Mouse (Mus musculus) heart, postnatal 0 days (tissue): ENCODE measurements at regions not wholly inside any gene's neighbourhood (a gene's known extent, or its start where the extent isn't known, plus 50 kb on each side); places are given as distances from the start of the nearest gene placed in this dataset.
A peak's percentile ranks its signal among the peaks of the same experiment; 100 is the strongest.

Experiments
- ATAC-seq: fragments of 200-750 bp; cut with Nextera tagmentation; 2 replicates; pipeline ENCODE4 v1.8.0; 2017; ENCODE audit warnings: low read depth, moderate number of reproducible peaks, moderate library complexity; ENCODE audit not compliant: insufficient read depth
- DNase-seq: peaks from one replicate; pipeline ENCODE4 v3.0.0-alpha.2; 2016; ENCODE audit warnings: low spot score
- H3K27ac ChIP-seq: fragments of 300-500 bp; sonication (generic); 2 replicates; pipeline ENCODE4 v1.5.1; 2014; ENCODE audit warnings: low read depth, mild to moderate bottlenecking
- H3K27me3 ChIP-seq: fragments of 300-500 bp; sonication (generic); 2 replicates; pipeline ENCODE4 v1.6.1; 2014; ENCODE audit warnings: low read length, mixed read lengths; ENCODE audit not compliant: control insufficient read depth, insufficient read depth
- H3K36me3 ChIP-seq: fragments of 300-500 bp; sonication (generic); replicated peaks from 2 replicates; pipeline ENCODE4 v1.6.1; 2014; ENCODE audit warnings: low read length, mixed read lengths; ENCODE audit not compliant: control insufficient read depth, insufficient read depth
- H3K4me1 ChIP-seq: fragments of 300-500 bp; sonication (generic); 2 replicates; pipeline ENCODE4 v1.6.1; 2014; ENCODE audit warnings: antibody characterized with exemption; ENCODE audit not compliant: control insufficient read depth, insufficient read depth
- H3K4me2 ChIP-seq: fragments of 300-500 bp; sonication (generic); 2 replicates; pipeline ENCODE4 v1.6.1; 2014; ENCODE audit warnings: low read depth, mild to moderate bottlenecking, low read length, moderate library complexity
- H3K4me3 ChIP-seq: fragments of 300-500 bp; sonication (generic); 2 replicates; pipeline ENCODE4 v1.5.1; 2014; ENCODE audit warnings: low read depth, low read length
- H3K9ac ChIP-seq: fragments of 300-500 bp; sonication (generic); replicated peaks from 2 replicates; pipeline ENCODE4 v1.6.1; 2014; ENCODE audit warnings: low read depth, low read length, mixed read lengths
- H3K9me3 ChIP-seq: fragments of 300-500 bp; sonication (generic); replicated peaks from 2 replicates; pipeline ENCODE4 v1.6.1; 2016; ENCODE audit warnings: low read length; ENCODE audit not compliant: control insufficient read depth
- CTCF ChIP-seq: IDR thresholded peaks from 2 replicates; pipeline ENCODE4 v1.5.1; 2016; ENCODE audit warnings: antibody characterized with exemption, control low read depth, low read depth
- EP300 ChIP-seq: IDR thresholded peaks from 2 replicates; pipeline ENCODE4 v1.6.1; 2016; ENCODE audit warnings: antibody characterized with exemption, low read depth
- WGBS: fragments of 180-500 bp; shearing (Covaris S2); extraction: QIAGEN DNeasy Blood & Tissue Kit; methylation state at CpG from one replicate; pipeline ENCODE4 v1.1.7; 2014; 5-methylcytosine and 5-hydroxymethylcytosine counted together

GRCm38 (mm10) chr4:148738601-148739530, 65.4 kb upstream of the Casz1 start:
- Histone ChIP-seq H3K9me3 (no peaks in the 10 kb centered on the region), H3K36me3 (no peaks in the 10 kb centered on the region), H3K27ac (no peak overlapping the region), H3K4me2 (no peak overlapping the region), H3K9ac (no peak overlapping the region), H3K4me3 (no peak overlapping the region), H3K27me3 (peaks cover 9% of the 10 kb centered on the region; the same call in 1 of the 2 replicates), H3K4me1 (peaks cover 4% of the 10 kb centered on the region; the same call in 1 of the 2 replicates)
- WGBS: 38% methylated on average over 13 of the region's 13 CpGs
- no peak for DNase-seq
- no peak for TF ChIP-seq EP300
- TF ChIP-seq CTCF: no peak
- ATAC-seq: no peak

- no peaks in the 10 kb centered on the region for H3K27me3 ChIP-seq
- H3K9ac ChIP-seq: peak overlapping the region; percentile 32; the same call in 1 of the 2 replicates
- H3K27ac ChIP-seq: no peak overlapping the region
- WGBS: 4% methylated on average over 62 of the region's 65 CpGs
- H3K4me2 ChIP-seq: peak overlapping the region; percentile 84
- H3K36me3 ChIP-seq: no peaks in the 10 kb centered on the region
- peaks cover 9% of the 10 kb centered on the region for H3K4me1 ChIP-seq
- H3K4me3 ChIP-seq: peak overlapping the region; percentile 49
- DNase-seq (peak; percentile 43), ATAC-seq (peak; percentile 19; the same call in 1 of the 2 replicates)
- no peaks in the 10 kb centered on the region for H3K9me3 ChIP-seq
- TF ChIP-seq EP300: no peak
- peak; percentile 66 for TF ChIP-seq CTCF
These were observed 61.4 kb upstream of the Casz1 start for GRCm38 (mm10) chr4:148742549-148743413.

GRCm38 (mm10) chr4:148743414-148743844, 60.8 kb upstream of the Casz1 start:
- Histone ChIP-seq H3K27me3 (no peaks in the 10 kb centered on the region), H3K36me3 (no peaks in the 10 kb centered on the region), H3K4me2 (0 out of 2 replicates have a peak overlapping the region, but pooled peaks have one; percentile 84), H3K4me1 (peaks cover 12% of the 10 kb centered on the region), H3K4me3 (no peak overlapping the region), H3K9ac (no peak overlapping the region), H3K27ac (no peak overlapping the region), H3K9me3 (no peaks in the 10 kb centered on the region)
- 45% methylated on average over 11 of the region's 11 CpGs for WGBS
- no peak for DNase-seq
- TF ChIP-seq EP300 (no peak), CTCF (no peak)
- no peak for ATAC-seq

- no peak overlapping the region for H3K9ac ChIP-seq
- H3K4me2 ChIP-seq: no peak overlapping the region
- no peaks in the 10 kb centered on the region for H3K36me3 ChIP-seq
- no peak overlapping the region for H3K27ac ChIP-seq
- DNase-seq: no peak
- no peaks in the 10 kb centered on the region for H3K9me3 ChIP-seq
- 82% methylated on average over 8 of the region's 8 CpGs for WGBS
- H3K4me1 ChIP-seq: peaks cover 8% of the 10 kb centered on the region
- H3K27me3 ChIP-seq: no peaks in the 10 kb centered on the region
- TF ChIP-seq EP300 (no peak), CTCF (no peak)
- no peak for ATAC-seq
- H3K4me3 ChIP-seq: no peak overlapping the region
These were observed 60.2 kb upstream of the Casz1 start for GRCm38 (mm10) chr4:148744053-148744452.
